Mouse (Mus musculus) C2C12 (cell line): ENCODE results near the gene Grin3a.

ENCODE experiments used
- CEBPB ChIP-seq: IDR thresholded peaks from one replicate; pipeline ENCODE4 v1.6.1; 2011; ENCODE audit warnings: low read depth, mild to moderate bottlenecking, control low read depth, moderate library complexity
- CTCF ChIP-seq: IDR thresholded peaks from one replicate; pipeline ENCODE4 v1.5.1; 2011; ENCODE audit not compliant: control insufficient read depth, insufficient read depth, insufficient read length
- FOSL1 ChIP-seq: IDR thresholded peaks from one replicate; pipeline ENCODE4 v1.8.0; 2011; ENCODE audit warnings: mild to moderate bottlenecking, low read length; ENCODE audit not compliant: poor library complexity, insufficient read depth, severe bottlenecking
- MAX ChIP-seq: IDR thresholded peaks from one replicate; pipeline ENCODE4 v1.6.1; 2011; ENCODE audit warnings: mild to moderate bottlenecking, control low read depth
- MYOD1 ChIP-seq: IDR thresholded peaks from one replicate; pipeline ENCODE4 v1.6.1; 2011; ENCODE audit warnings: low read depth; ENCODE audit not compliant: control insufficient read depth, insufficient read length
- MYOG ChIP-seq: IDR thresholded peaks from one replicate; pipeline ENCODE4 v1.6.1; 2011; ENCODE audit not compliant: control insufficient read depth, insufficient read length; ENCODE audit errors: extremely low read depth
- USF1 ChIP-seq: IDR thresholded peaks from one replicate; pipeline ENCODE4 v1.6.1; 2011; ENCODE audit warnings: low read depth, mild to moderate bottlenecking, control low read depth, moderate library complexity

DNA sequence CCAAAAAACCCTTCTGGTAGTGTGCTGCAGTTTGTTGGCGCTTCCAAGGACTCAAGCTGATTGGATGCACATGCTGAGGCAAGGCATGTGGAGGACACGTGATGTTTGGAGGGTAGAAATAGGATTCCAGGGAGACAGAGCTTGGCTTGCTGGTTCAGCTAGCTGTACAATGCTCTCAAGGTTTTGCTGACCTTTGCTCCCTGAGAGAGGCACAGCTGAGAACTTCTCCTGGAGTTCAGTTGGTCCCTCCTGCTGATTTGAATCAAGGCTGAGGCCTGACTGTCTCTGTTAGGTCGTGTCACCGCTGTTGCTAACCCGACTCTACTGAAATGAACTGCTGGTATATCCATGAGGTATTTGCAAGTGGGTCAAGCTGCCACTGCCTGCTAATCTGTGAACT, 216.6 kb downstream of the Grin3a start:
- TF ChIP-seq MYOD1 (no peak), CTCF (no peak), USF1 (no peak), MAX (no peak), MYOG (no peak), CEBPB (no peak), FOSL1 (no peak)
